ENCODE assay signal across 11 mouse cellular contexts in the genomic region with DNA sequence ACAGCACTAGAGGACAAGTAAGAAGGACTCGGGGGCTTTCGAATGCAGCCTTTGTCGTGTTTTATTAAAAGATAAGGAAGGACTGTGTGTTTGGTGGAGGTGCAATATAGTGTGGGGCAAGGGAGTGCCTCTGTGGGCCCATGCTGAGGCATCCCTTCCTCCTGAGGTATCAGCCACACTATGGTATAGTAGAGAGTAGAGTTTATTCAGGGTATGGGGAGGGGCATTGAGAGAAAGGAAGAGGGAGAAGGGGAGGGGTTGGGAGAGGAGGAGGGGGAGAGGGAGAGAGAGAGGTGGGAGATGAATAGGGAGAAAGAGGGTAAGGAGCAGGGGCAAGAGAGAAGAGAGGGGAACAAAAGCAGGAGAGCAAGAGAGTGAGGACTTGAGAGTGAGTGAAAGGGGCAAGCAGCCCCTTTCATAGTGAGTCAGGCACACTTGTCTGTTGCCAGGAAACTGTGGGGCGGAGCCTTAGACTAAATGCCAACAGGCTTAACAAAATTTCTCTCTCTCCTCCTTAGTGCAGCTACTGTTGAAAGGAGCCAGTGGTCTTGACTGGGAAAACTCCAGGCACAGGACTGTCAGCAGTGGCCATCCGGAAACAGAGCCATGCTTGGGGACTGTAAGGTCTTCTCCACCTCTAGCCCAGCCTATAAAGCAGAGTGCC.
DNase-seq lines count a peak whose midpoint lies in the region; ATAC-seq lines count a peak whose summit lies in the region.
"Had no signal": no experiment of that assay in that cellular context is flagged by ENCODE, and none has a peak within 500 bp of the region (broad histone marks: within the 10 kb centered on the region; RNA-seq: fewer than 3 reads in every experiment).

No protein-coding gene starts in this region.

- ATAC-seq in heart, embryonic 11.5 days (replicated peaks; ENCODE audit: insufficient number of reproducible peaks, low FRiP score, low TSS enrichment): no peak; the same call in 1 of the 2 replicates
- peak; percentile 95 for ATAC-seq in forebrain, embryonic 14.5 days
- peak; percentile 92 for ATAC-seq in midbrain, embryonic 11.5 days (ENCODE audit: low FRiP score)
- ATAC-seq: inflammation-experienced regulatory T-cells, adult 6 months had no signal

- H3K9me3 ChIP-seq in heart, embryonic 10.5 days: no peaks in the 10 kb centered on the region
- H3K9me3 ChIP-seq in heart, embryonic 11.5 days (replicated peaks; ENCODE audit: control insufficient read depth, low read length): no peaks in the 10 kb centered on the region
- no peaks in the 10 kb centered on the region for H3K9me3 ChIP-seq in forebrain, embryonic 14.5 days (replicated peaks; ENCODE audit: control insufficient read depth, low read length)
- H3K9me3 ChIP-seq in midbrain, embryonic 11.5 days (ENCODE audit: control insufficient read depth, low read length): no peaks in the 10 kb centered on the region

- H3K36me3 ChIP-seq in heart, embryonic 10.5 days: no peaks in the 10 kb centered on the region
- no peaks in the 10 kb centered on the region for H3K36me3 ChIP-seq in heart, embryonic 11.5 days (ENCODE audit: control insufficient read depth, insufficient read depth, low read length)
- H3K36me3 ChIP-seq in forebrain, embryonic 14.5 days (ENCODE audit: control insufficient read depth, insufficient read depth, low read length): no peaks in the 10 kb centered on the region
- H3K36me3 ChIP-seq in midbrain, embryonic 11.5 days (ENCODE audit: control insufficient read depth, insufficient read depth, low read length): no peaks in the 10 kb centered on the region

- H3K27ac ChIP-seq in heart, embryonic 10.5 days: 0 out of 2 replicates have a peak overlapping the region, but pooled peaks have one; percentile 18
- H3K27ac ChIP-seq in heart, embryonic 11.5 days (ENCODE audit: low read depth, low read length): no peak overlapping the region
- peak overlapping the region; percentile 76; the same call in 1 of the 2 replicates for H3K27ac ChIP-seq in forebrain, embryonic 14.5 days (ENCODE audit: low read depth, low read length)
- H3K27ac ChIP-seq in midbrain, embryonic 11.5 days (ENCODE audit: low read depth, low read length): peak overlapping the region; percentile 78

- 65% methylated on average over 5 of the region's 5 CpGs for WGBS in heart, embryonic 10.5 days
- 65% methylated on average over 5 of the region's 5 CpGs for WGBS in heart, embryonic 11.5 days (ENCODE audit: insufficient replicate concordance)
- 32% methylated on average over 5 of the region's 5 CpGs for WGBS in forebrain, embryonic 14.5 days
- WGBS in midbrain, embryonic 11.5 days: 44% methylated on average over 5 of the region's 5 CpGs

- peaks cover 14% of the 10 kb centered on the region for H3K4me1 ChIP-seq in heart, embryonic 10.5 days
- H3K4me1 ChIP-seq in heart, embryonic 11.5 days (ENCODE audit: control insufficient read depth, insufficient read depth, low read length): peaks cover 13% of the 10 kb centered on the region
- peaks cover 15% of the 10 kb centered on the region for H3K4me1 ChIP-seq in forebrain, embryonic 14.5 days (ENCODE audit: control insufficient read depth, insufficient read depth, low read length)
- H3K4me1 ChIP-seq in midbrain, embryonic 11.5 days (ENCODE audit: control insufficient read depth, insufficient read depth, low read length): peaks cover 13% of the 10 kb centered on the region

- H3K27me3 ChIP-seq in heart, embryonic 10.5 days (ENCODE audit: insufficient read depth, poor library complexity, severe bottlenecking): no peaks in the 10 kb centered on the region
- no peaks in the 10 kb centered on the region for H3K27me3 ChIP-seq in heart, embryonic 11.5 days (ENCODE audit: control insufficient read depth, insufficient read depth, low read length)
- no peaks in the 10 kb centered on the region for H3K27me3 ChIP-seq in forebrain, embryonic 14.5 days (replicated peaks; ENCODE audit: control insufficient read depth, insufficient read depth, low read length)
- no peaks in the 10 kb centered on the region for H3K27me3 ChIP-seq in midbrain, embryonic 11.5 days (ENCODE audit: control insufficient read depth, insufficient read depth, low read length)

- no peak overlapping the region for H3K4me3 ChIP-seq in heart, embryonic 10.5 days
- H3K4me3 ChIP-seq in heart, embryonic 11.5 days (ENCODE audit: low read depth, low read length): no peak overlapping the region
- H3K4me3 ChIP-seq in forebrain, embryonic 14.5 days (ENCODE audit: low read depth, low read length): no peak overlapping the region
- H3K4me3 ChIP-seq in midbrain, embryonic 11.5 days (ENCODE audit: low read depth, low read length): no peak overlapping the region

- DNase-seq in heart, embryonic 10.5 days (ENCODE audit: low spot score): no peak
- DNase-seq in adrenal gland, postnatal 25 days: peak; percentile 19
- DNase-seq in forebrain, embryonic 14.5 days (ENCODE audit: low spot score): peak; percentile 84
- DNase-seq in midbrain, embryonic 11.5 days (ENCODE audit: low spot score, missing footprints): peak; percentile 90
- DNase-seq in cerebellum, postnatal 36 days: no peak
- DNase-seq in testis, postnatal 10 days (ENCODE audit: low spot score): no peak
- DNase-seq in urinary bladder, adult 18-20 months (ENCODE audit: low spot score in 2 of 2): no peak
- DNase-seq: lung, postnatal 4 days; right cerebral cortex, postnatal 14 days had no signal

- no peak overlapping the region for H3K9ac ChIP-seq in heart, embryonic 11.5 days (ENCODE audit: low read depth, low read length)
- no peak overlapping the region for H3K9ac ChIP-seq in forebrain, embryonic 14.5 days (ENCODE audit: low read length)
- no peak overlapping the region for H3K9ac ChIP-seq in midbrain, embryonic 11.5 days (ENCODE audit: low read length)

- H3K4me2 ChIP-seq in heart, embryonic 11.5 days: no peak overlapping the region
- H3K4me2 ChIP-seq in forebrain, embryonic 14.5 days (ENCODE audit: low read length): peak overlapping the region; percentile 23
- no peak overlapping the region; the same call in 1 of the 2 replicates for H3K4me2 ChIP-seq in midbrain, embryonic 11.5 days

Comparison
In these comparisons a context has a peak if more than half of its experiments do, and no peak if none do; other contexts are left out.
1. DNase-seq: peak in adrenal gland, postnatal 25 days (single experiment), forebrain, embryonic 14.5 days (single experiment) and midbrain, embryonic 11.5 days (single experiment); none in heart, embryonic 10.5 days (single experiment), cerebellum, postnatal 36 days (0 of 2), testis, postnatal 10 days (single experiment) and urinary bladder, adult 18-20 months (0 of 2).